Mouse (Mus musculus): ENCODE results near the gene Il12rb2.

The Il12rb2 gene

DNA sequence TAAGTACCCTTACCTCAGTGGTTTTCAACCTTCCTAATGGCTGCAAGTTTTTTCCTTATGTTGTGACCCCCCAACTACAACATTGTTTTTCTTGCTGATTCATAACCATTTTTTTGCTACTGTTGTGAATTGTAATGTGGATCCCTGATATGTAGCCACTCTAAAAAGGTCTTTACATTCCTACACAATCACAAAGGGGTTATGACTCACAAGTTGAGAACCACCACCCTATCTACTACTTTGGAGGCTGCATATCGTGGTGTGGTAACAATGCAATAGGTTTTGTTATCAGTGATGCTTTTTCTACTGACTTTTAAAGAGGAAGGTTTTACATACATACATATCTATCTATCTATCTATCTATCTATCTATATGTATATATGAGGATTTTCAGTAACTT lies 93.1 kb downstream of the Il12rb2 start:
- no peak for DNase-seq

DNA sequence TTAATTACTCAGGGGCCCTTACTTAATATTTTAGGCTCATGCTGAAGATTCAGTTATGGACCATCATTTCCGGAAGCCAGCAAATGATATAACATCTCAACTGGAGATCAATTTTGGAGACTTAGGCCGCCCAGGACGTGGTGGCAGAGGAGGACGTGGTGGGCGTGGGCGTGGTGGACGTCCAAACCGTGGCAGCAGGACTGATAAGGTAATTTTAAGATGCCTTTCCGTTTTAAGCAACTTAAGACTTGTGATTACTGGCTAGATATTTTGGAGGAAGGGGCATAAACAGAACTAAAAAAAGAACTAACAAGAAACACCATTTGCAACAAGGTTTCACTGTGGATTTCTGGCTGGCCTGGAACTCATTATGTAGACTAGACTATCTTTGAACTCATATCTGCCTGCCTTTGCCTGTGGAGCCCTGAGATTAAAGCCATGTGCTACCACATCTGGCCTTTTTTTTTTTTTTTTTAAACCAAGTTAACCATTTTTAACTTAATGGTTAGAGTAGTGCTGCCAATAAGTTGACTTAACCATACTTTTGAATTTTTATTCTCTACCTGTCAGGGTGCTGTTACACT lies 94.3 kb downstream of the Il12rb2 start:
- no peak for DNase-seq

DNA sequence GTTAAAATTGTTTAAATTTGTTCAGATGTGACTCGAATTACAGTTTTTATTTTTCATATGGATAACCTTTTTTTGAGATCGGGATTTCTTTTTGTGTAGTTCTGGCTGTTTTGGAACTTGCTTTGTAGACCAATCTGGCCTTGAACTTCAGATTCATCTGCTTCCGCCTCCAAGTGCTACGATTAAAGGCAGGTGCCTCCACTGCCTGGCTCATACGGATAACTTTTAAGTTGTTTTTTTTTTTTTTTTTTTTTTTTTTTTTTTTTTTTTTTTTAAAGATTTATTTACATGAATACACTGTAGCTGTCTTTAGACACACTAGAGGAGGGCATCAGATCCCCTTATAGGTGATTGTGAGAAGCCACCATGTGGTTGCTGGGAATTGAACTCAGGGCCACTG lies 98.0 kb downstream of the Il12rb2 start:
- DNase-seq = no peak

GRCm38 (mm10) chr6:67269459-67269858 lies 106.5 kb downstream of the Il12rb2 start:
- no peak for DNase-seq

DNA sequence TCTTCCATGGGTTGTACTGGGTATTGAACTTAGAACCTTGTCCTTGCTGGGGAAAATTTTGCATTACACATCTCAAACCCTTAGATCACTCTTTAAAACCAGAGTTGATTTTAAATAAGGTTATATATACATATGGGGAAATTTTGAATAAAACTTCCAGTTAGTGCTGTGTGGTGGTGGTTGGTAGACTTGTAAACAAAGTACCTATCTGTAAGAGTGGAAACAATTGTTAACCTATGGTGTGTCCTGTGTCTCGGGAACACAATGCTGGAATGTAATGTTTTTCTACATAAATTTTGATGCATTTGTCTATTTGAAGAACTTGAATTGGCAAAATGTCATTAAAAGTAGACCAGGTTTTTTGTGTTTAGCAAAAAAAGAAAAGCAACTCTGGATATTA lies 107.0 kb downstream of the Il12rb2 start:
- DNase-seq = no peak

GRCm38 (mm10) chr6:67268245-67268612 lies 107.8 kb downstream of the Il12rb2 start:
- no peak for DNase-seq

GRCm38 (mm10) chr6:67267408-67268244 lies 108.4 kb downstream of the Il12rb2 start:
- DNase-seq = peak; percentile 45 to 53

GRCm38 (mm10) chr6:67266664-67267407 lies 109.2 kb downstream of the Il12rb2 start:
- peak; percentile 95 to 96 for DNase-seq

DNA sequence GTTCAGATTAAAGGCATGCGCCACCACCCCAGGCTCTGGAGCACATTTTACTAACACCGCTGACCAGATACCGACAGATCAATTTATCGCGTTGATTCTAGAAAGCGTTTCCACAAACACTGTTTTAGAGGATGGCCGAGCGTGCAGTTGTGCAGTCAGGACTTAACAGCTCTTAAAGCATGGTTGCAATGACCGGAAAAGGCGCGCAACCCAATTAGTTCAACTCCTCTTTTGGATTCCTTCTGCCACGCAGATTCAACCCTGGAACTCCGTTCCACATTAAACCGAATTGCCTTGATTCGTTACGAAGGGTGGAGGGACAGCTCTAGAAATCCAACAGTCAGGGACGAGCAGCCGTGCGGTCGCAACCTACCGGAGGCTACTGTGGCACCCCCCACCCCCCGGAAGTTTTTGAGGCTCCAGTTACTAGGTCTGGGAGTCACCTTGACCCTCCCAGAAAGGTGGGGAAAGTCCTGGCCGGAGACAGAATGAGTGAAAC lies 109.8 kb downstream of the Il12rb2 start:
- DNase-seq = no peak

DNA sequence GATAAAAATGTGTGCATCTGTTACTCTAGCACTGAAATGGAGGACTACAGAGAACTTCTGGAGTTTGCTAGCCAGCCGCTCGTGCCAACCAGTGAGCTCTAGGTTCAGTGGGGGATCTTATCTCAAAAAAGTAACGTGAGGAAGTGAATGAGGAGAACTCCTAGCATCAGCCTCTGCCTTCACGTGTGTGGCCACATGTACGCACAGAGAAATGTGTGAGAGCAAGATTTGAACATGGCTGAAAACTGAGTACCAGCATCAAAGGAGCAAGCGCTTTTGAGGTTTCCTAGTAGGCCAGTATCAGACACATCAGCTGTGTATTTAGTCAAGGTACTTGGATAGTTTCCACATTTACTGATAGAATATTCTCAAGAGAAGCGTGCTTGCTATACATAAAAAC lies 111.1 kb downstream of the Il12rb2 start:
- DNase-seq = no peak

DNA sequence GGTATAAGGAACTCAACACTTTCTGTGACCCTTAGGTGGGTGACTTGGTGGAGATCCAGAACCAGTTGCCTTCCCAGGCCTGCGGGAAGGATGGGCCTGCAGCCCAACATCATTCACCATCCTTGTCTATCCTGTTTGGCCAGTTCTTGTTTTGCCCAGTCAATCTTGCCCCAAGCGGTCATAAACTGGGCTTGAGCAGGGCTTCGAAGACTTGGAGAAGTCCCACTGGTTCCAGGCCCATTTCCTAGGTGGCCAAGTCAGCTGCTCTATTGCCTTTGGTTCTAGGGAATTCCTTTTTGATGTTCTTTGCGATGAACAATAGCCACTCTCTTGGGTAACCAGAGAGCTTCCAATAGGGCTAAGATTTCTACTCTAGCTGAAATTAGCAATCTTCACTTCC lies 124.9 kb downstream of the Il12rb2 start:
- DNase-seq = no peak

DNA sequence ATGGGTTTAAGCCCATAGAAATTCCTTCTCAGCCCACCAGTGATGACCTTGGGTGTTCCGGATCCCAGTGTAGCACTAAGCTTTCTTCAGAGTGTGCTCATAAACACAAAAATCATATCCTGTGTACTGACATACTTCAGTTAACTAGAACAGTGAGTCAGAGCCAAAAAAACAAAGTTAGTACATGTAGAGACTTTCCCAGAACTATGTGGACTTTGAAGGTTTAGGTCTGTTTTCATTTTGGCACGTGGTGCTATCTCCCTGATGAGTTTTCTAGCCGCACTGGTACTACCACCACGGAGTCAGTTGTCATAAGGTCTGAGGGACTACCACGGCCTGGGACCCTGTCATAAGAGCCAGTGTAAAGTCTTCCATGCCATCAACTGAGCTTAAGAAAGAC lies 131.5 kb downstream of the Il12rb2 start:
- DNase-seq = no peak

- no peak for DNase-seq
Observed at GRCm38 (mm10) chr6:67243765-67244420, 132.1 kb downstream of the Il12rb2 start.

Measured in B cell, adult 2 months (primary cell).